Mouse (Mus musculus): ENCODE results near the gene Ep300.

Gene Ep300

DNA sequence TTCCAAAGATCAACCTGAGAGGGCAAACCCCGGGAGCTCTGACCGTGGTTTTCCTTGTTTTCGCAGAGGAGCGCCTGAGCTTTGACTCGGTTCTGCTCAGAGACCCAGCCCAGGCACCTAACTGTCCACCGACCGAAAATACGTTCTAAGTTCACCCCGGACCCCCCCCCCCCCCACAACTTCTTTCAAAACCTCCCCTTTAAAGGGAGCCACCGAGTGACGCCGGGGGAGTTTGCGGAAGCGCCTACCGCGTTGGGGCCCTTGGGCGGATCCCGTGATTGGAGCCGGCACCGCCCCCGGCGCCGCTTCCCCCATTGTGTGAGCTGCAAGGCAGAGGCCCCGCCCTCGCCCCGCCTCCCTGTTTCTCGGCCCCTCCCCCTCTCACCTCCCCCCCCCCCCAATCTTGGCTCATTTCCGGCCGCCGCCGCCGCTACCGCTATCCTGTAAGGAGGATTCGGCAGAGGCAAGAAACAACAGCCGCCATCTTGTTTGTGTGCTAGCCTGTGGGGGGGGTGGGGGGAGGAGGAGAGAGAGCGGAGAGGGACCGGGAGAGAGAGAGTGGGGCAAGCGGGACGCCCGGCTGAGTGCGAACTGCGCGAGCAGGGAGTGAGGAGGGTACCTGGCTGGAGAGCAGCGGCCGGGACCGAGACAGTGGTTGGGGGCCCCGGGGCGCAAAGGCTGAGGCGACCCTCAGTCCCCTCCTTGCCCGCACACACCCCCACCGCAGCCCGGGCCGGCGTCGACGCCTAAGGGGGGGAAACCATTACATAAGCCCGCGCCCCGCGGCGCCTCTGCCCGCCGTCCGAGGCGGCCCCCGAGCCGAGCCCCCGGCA is at the start of gene Ep300:
Gene Ep300 (plus strand): TSS at position 439 of the 833 bp plus-strand sequence.
- DNase-seq (ENCODE audit: low spot score) = peak; percentile 97

DNA sequence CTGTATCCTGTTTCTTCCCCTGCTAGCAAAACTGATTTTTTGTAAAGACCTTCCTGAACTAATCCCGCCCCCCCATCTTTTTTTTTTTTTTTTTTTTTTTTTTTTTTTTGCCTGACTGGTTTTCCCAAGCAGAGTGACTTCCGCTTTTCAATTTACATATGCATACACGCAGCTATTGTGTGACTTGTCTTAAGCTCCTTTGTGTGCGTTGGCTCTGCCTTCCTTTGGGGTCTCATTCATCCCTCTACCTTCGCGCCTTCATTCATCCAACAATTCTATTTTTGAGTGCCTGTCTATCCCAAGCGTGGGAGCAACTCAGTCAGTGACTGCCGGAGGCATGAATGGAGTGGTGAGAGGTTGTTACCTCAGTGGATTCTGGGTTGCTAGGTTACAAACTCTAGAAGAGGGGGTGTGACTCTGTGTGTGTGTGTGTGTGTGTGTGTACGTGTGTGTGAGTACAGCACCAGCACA is 49.2 kb upstream of the Ep300 start:
- no peak for DNase-seq (ENCODE audit: low spot score)

DNA sequence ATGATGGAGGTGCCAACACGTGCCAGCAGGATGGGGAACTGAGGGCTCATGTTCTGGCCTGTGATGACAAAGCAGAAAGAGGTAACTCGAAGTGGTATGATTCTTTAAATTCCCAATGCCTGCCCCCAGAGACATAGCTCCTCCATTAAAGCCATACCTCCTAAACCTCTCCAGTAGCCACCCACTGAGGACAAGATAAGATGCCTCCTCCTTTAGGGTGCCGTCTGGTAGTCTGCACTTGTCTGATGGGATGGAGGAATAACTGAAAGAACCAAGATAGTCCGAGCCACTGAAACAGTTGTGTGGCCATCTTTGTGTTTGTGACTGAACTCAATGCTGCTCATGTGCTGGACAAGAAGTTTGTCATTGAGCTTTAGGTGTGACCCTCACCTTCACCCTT is 47.0 kb upstream of the Ep300 start:
- no peak for DNase-seq (ENCODE audit: low spot score)

- DNase-seq (ENCODE audit: low spot score) = no peak
Measured at GRCm38 (mm10) chr15:81539560-81539959, 45.6 kb upstream of the Ep300 start.

DNA sequence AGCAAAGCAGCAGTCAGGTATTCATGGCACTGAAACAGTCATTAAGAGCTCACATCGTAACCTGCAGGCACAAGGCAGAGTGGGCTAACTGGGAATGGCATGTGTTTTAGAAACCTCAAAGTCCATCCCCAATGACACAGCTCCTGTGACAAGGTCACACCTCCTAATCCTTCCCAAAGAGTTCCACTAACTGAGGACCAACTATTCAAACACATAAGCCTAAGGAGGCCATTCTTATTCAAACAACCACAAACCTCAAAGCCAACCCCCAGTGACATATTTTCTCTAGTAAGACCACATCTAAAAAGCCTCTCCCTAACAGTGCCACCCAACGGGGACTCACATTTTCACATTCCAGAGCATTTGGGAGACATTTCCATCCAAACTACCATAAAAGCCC is 40.2 kb upstream of the Ep300 start:
- DNase-seq (ENCODE audit: low spot score) = no peak

DNA sequence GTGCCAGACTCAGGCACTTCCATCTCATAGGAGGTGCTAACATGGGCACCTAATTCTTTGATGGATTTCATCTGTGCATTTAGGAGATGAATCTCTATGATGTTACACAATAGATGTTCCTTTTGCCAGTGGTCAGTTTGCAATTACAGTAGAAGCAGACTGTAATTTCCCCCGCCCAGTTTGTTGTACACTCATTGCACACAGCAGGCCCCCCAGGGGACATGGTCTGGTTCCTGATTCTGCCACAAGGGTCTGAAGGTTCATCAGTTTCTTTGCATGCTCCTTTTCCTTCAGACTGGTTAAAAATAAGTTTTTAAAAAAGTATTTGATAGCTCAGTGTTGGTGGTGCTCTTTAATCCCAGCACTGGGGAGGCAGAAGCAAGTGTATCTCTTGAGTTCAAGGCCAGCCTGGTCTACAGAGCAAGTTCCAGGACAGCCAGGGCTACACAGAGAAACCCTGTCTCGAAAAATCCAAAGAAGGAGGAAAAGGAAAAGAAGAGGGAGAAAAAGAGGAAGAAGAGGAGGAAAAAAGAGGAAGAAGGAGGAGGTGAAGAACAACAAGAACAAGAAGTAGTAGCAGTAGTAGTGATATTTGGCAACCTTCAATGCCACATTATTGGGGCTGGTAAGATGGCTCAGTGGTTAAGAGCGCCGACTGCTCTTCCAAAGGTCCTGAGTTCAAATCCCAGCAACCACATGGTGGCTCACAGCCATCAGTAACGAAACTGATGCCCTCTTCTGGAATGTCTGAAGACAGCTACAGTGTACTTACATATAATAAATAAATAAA is 39.6 kb upstream of the Ep300 start:
- DNase-seq (ENCODE audit: low spot score) = no peak

DNA sequence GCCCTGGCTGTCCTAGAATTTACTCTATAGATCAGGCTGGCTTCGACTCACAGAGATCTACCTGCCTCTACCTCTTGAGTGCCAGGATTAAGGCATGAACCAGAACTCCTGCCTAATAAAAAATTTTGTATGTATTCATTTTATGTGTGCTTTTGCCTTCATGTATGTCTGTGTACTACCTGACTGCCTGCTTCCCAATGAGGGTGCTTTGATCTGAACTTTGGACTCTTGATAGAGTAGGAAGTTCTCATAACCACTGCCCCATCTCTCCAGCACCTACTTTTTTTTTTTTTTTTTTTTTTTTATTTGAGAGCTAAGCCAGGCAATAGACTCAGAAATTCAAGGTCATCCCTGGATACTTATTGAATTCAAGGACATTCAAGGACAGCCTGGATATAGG is 31.7 kb upstream of the Ep300 start:
- DNase-seq (ENCODE audit: low spot score) = no peak

GRCm38 (mm10) chr15:81554558-81555297 is 30.4 kb upstream of the Ep300 start:
- DNase-seq (ENCODE audit: low spot score) = peak; percentile 41

- no peak for DNase-seq (ENCODE audit: low spot score)
Measured at GRCm38 (mm10) chr15:81555986-81556385, 29.2 kb upstream of the Ep300 start.

GRCm38 (mm10) chr15:81561501-81561900 is 23.6 kb upstream of the Ep300 start:
- no peak for DNase-seq (ENCODE audit: low spot score)

GRCm38 (mm10) chr15:81561996-81562395 is 23.2 kb upstream of the Ep300 start:
- DNase-seq (ENCODE audit: low spot score) = no peak

GRCm38 (mm10) chr15:81562491-81563488 is 22.4 kb upstream of the Ep300 start:
- no peak for DNase-seq (ENCODE audit: low spot score)

DNA sequence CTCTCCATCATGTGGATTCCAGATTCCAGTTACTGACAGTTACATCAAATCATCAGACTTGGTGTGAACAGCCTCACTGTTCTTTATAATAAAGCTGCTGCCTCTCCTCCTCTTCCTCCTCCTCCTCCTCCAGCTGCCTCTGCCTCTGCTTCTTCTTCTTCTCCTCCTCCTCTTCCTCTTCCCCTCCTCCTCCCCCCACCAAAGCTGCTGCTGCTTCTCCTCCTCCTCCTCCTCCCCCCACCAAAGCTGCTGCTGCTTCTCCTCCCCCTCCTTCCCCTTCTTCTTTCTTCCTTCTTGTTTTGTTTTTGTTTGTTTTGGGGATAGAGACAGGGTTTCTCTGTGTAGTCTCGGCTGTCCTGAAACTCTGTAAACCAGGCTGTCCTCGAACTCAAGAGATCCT is 17.1 kb upstream of the Ep300 start:
- no peak for DNase-seq (ENCODE audit: low spot score)

DNA sequence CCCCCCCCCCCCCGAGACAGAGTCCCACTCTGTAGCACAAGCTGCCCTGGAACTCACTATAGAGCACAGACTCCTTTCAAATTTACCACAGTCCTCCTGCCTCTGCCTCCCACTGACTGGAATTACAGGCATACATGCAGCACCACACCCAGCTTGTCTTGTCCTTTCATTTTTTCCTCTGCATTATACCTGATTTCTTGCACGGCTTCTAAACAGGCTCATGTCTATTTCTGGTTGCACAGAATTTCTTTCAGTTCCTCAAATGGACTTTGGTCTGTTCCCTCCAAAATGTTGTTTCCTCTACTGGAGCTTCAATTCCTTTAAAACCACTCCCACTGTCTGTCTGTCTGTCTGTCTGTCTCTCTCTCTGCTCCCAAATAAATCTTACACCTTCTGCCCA is 16.6 kb upstream of the Ep300 start:
- no peak for DNase-seq (ENCODE audit: low spot score)

GRCm38 (mm10) chr15:81576961-81577360 is 8.2 kb upstream of the Ep300 start:
- no peak for DNase-seq (ENCODE audit: low spot score)

- no peak for DNase-seq (ENCODE audit: low spot score)
Measured at GRCm38 (mm10) chr15:81577743-81578165, 7.4 kb upstream of the Ep300 start.

DNA sequence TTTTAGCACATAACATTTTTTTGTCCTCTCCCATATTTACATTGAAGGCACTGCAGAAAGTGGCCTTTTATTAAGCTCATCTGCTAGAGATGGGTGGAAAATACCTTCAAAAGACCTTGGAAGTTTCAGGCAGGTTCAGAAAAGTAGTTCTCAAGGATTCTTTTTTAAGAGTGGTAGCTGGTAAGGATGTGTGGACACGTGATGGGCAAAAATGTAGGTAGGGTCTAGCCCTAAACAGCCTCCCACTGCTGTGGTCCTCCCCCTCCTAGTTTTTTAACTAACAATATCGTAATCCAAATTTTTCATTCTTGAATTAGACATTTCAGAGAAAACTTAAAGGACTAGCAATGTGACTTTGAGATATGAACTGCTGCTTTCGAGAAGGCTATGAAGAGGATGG is 685 bp upstream of the Ep300 start:
- no peak for DNase-seq (ENCODE audit: low spot score)

DNA sequence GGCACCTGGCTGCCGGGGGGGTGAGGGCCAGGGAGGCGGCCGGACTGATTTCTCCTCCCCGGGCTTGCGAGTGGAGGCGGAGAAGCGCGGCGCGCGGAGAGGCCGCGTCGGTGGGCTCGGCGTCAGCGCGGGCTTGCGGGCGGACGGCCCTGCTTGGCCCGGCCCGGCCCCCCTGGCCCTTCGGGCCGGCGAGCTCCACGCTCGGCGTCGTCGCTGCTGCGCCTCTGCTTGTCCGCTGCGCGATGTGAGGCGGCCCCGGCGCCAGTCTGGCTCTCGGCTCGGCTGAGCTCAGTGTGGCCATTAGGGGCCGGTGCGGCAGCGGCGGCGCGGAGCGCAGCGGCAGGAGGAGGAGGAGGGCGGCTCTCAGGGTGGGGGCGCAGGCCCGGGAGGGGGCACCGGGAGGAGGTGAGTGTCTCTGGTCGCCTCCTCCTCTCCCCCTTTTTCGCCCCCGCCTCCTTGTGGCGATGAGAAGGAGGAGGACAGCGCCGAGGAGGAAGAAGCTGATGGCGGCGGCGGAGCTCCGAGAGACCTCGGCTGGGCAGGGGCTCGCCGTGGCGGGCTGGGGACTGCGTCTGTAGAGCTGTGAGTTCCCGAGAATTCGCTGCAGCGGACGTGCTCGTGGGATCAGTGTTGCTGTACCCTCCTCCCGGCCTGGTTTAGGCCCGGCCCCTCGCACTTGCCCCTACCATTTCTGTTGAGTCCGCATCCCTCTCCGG is 753 bp downstream of the Ep300 start:
- peak; percentile 87 for DNase-seq (ENCODE audit: low spot score)

DNA sequence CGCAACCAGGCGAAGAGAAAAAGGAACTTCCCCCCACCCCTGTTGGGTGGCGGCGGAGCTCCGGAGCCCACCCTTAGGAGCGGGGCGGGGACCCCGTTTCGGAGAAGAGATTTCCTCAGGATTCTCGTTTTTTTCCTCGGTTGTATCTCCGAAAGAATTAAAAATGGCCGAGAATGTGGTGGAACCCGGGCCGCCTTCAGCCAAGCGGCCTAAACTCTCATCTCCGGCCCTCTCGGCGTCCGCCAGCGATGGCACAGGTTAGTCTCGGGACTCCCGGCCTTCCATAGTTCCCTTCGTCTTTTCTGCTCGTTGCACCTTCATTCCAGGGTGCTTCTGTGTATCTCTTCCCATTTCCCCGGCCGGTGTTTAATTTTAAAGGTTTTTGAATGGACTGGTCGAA is 1.3 kb downstream of the Ep300 start:
- no peak for DNase-seq (ENCODE audit: low spot score)

DNA sequence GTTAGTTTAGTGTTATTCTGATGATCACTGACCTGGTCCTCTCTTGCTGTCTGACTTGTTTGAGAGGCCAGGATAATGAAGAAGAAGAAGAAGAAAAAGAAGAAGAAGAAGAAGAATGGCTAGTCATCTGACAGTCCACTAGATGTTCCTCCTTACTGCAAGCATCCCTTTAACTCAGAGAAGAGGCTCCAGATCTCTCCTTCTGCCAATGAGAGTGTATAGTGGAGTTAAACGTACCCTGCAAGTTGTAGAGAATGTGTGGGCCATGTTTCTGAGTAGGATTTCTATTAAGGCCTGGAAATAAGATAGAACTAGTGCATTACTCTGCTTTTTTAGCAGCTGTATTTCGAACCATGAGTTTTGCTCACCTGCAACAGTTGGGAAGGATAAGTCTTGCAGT is 2.5 kb downstream of the Ep300 start:
- DNase-seq (ENCODE audit: low spot score) = no peak
